Mouse (Mus musculus): ENCODE results near the gene Ufd1.

- TF ChIP-seq EP300 (IDR thresholded peaks at IDR 0.05; ENCODE audit: low read depth) (no peak), CTCF (IDR thresholded peaks at IDR 0.05; ENCODE audit: low read depth) (no peak)
These were observed 26.8 kb downstream of the Ufd1 start for GRCm38 (mm10) chr16:18838346-18838745.
